Mouse (Mus musculus) liver, adult 2 months (tissue): Measurements from ENCODE around the gene Rer1. TPM values are rescaled to one million over a fixed set of nuclear protein-coding genes. Genes with fewer than 3 reads are reported as not detected.

ENCODE experiments used
- DNase-seq: peaks from one replicate; pipeline ENCODE4 v3.0.0-alpha.2; 2011; ENCODE audit warnings: low read depth, low spot score; ENCODE audit errors: extremely low read depth
- H3K27ac ChIP-seq: fragments of 200-500 bp; replicated peaks from 2 replicates; pipeline ENCODE4 v1.5.1; 2012; ENCODE audit warnings: low read depth, mild to moderate bottlenecking, control low read depth, inconsistent platforms, low read length; ENCODE audit not compliant: insufficient read depth
- H3K27me3 ChIP-seq: fragments of 200-500 bp; 2 replicates; pipeline ENCODE4 v1.6.1; 2012; ENCODE audit warnings: mild to moderate bottlenecking, moderate library complexity, low read length, inconsistent platforms; ENCODE audit not compliant: control insufficient read depth, insufficient read depth
- H3K36me3 ChIP-seq: fragments of 200-500 bp; 2 replicates; pipeline ENCODE4 v1.6.1; 2012; ENCODE audit warnings: low read length, inconsistent platforms; ENCODE audit not compliant: control insufficient read depth, insufficient read depth
- H3K4me1 ChIP-seq: fragments of 200-500 bp; 2 replicates; pipeline ENCODE4 v1.6.1; 2011; ENCODE audit warnings: low read length; ENCODE audit not compliant: control insufficient read depth, insufficient read depth
- H3K4me3 ChIP-seq: fragments of 200-500 bp; 2 replicates; pipeline ENCODE4 v1.5.1; 2011; ENCODE audit warnings: low read depth, mild to moderate bottlenecking, control low read depth, low read length, moderate library complexity; ENCODE audit not compliant: insufficient read depth
- H3K79me2 ChIP-seq: fragments of 200-500 bp; 2 replicates; pipeline ENCODE4 v1.6.1; 2012; ENCODE audit warnings: inconsistent platforms, mild to moderate bottlenecking, low read length, moderate library complexity; ENCODE audit not compliant: control insufficient read depth, insufficient read depth
- H3K9ac ChIP-seq: fragments of 200-500 bp; 2 replicates; pipeline ENCODE4 v1.6.1; 2012; ENCODE audit warnings: low read depth, mild to moderate bottlenecking, control low read depth, inconsistent platforms, low read length
- CTCF ChIP-seq: fragments of 200-500 bp; IDR thresholded peaks from 2 replicates; pipeline ENCODE4 v1.5.1; 2011; ENCODE audit warnings: low read depth, low read length, control low read depth
- POLR2A ChIP-seq: fragments of 200-500 bp; IDR thresholded peaks from 2 replicates; pipeline ENCODE4 v1.6.1; 2011; ENCODE audit warnings: low read length, control low read depth; ENCODE audit not compliant: insufficient read depth; ENCODE audit errors: extremely low read depth
- WGBS: fragments of 180-500 bp; shearing (Covaris S2); methylation state at CpG from one replicate; pipeline ENCODE4 v1.1.7; 2018; 5-methylcytosine and 5-hydroxymethylcytosine counted together
- polyA plus RNA-seq: library from polyadenylated mRNA; depleted of rRNA; stranded (reverse); fragments of >200 nt; gene quantifications from 2 replicates; pipeline ENCODE4 v1.2.3, GENCODE M21; 2012
- total RNA-seq: library from RNA; depleted of rRNA; stranded (reverse); fragments of >200 nt; gene quantifications from 2 replicates; pipeline ENCODE4 v1.2.3, GENCODE M21; 2014

Rer1 gene
- total and polyA plus RNA-seq, 2 experiments = 84.3 to 135 TPM

GRCm38 (mm10) chr4:155066834-155067522 is 19.2 kb downstream of the Rer1 start, which contains the start of gene Pex10:
Pex10 (plus strand) TSS chr4:155067016.
- peaks cover 11% of the 10 kb centered on the region for H3K4me1 ChIP-seq
- H3K9ac ChIP-seq = peak within 1 kb of the TSS; percentile 89
- H3K36me3 ChIP-seq = peaks cover 8% of the 10 kb centered on the region; the same call in 1 of the 2 replicates
- H3K79me2 ChIP-seq = 0 out of 2 replicates have a peak, but pooled peaks cover 4% of the 10 kb centered on the region
- WGBS = under 1% methylated on average over 48 of the region's 48 CpGs
- peak within 1 kb of the TSS; percentile 92 for H3K27ac ChIP-seq
- H3K27me3 ChIP-seq = no peaks in the 10 kb centered on the region
- DNase-seq = peak; percentile 89
- no peak for TF ChIP-seq CTCF
- peak; percentile 87 for TF ChIP-seq POLR2A
- peak within 1 kb of the TSS; percentile 78 for H3K4me3 ChIP-seq

GRCm38 (mm10) chr4:155065970-155066833 is 20.0 kb downstream of the Rer1 start:
- DNase-seq = peak; percentile 94

GRCm38 (mm10) chr4:155064474-155064873 is 21.7 kb downstream of the Rer1 start:
- H3K4me3 ChIP-seq = no peak overlapping the region
- H3K27ac ChIP-seq = no peak overlapping the region
- no peaks in the 10 kb centered on the region for H3K27me3 ChIP-seq
- DNase-seq = no peak
- WGBS = 85% methylated on average over 2 of the region's 2 CpGs
- peaks cover 11% of the 10 kb centered on the region for H3K4me1 ChIP-seq
- peak; percentile 17 for TF ChIP-seq CTCF
- no peak for TF ChIP-seq POLR2A
- no peaks in the 10 kb centered on the region for H3K36me3 ChIP-seq
- H3K9ac ChIP-seq = no peak overlapping the region
- H3K79me2 ChIP-seq = 0 out of 2 replicates have a peak, but pooled peaks cover 4% of the 10 kb centered on the region

More at GRCm38 (mm10) chr4:155065970-155066833, 20.0 kb downstream of the Rer1 start:
- TF ChIP-seq CTCF (peak; percentile 34; the same call in 1 of the 2 replicates), POLR2A (no peak)
- peak overlapping the region; percentile 64 for H3K9ac ChIP-seq
- H3K27ac ChIP-seq = peak overlapping the region; percentile 92
- 0 out of 2 replicates have a peak, but pooled peaks cover 4% of the 10 kb centered on the region for H3K79me2 ChIP-seq
- H3K27me3 ChIP-seq = no peaks in the 10 kb centered on the region
- H3K4me3 ChIP-seq = peak overlapping the region; percentile 45
- H3K4me1 ChIP-seq = peaks cover 11% of the 10 kb centered on the region
- H3K36me3 ChIP-seq = peaks cover 5% of the 10 kb centered on the region; the same call in 1 of the 2 replicates
- 3% methylated on average over 15 of the region's 15 CpGs for WGBS

GRCm38 (mm10) chr4:155063895-155064294 is 22.3 kb downstream of the Rer1 start:
- 83% methylated on average over 3 of the region's 3 CpGs for WGBS
- H3K9ac ChIP-seq = no peak overlapping the region
- H3K27ac ChIP-seq = no peak overlapping the region
- no peaks in the 10 kb centered on the region for H3K36me3 ChIP-seq
- H3K4me3 ChIP-seq = no peak overlapping the region
- H3K79me2 ChIP-seq = 0 out of 2 replicates have a peak, but pooled peaks cover 4% of the 10 kb centered on the region
- TF ChIP-seq POLR2A = no peak
- TF ChIP-seq CTCF = no peak
- H3K4me1 ChIP-seq = peaks cover 11% of the 10 kb centered on the region
- H3K27me3 ChIP-seq = no peaks in the 10 kb centered on the region
- no peak for DNase-seq

- H3K9ac ChIP-seq = no peak overlapping the region
- no peaks in the 10 kb centered on the region for H3K79me2 ChIP-seq
- H3K36me3 ChIP-seq = no peaks in the 10 kb centered on the region
- 52% methylated on average over 10 of the region's 10 CpGs for WGBS
- no peak overlapping the region for H3K27ac ChIP-seq
- no peak for DNase-seq
- H3K4me1 ChIP-seq = no peaks in the 10 kb centered on the region
- no peak for TF ChIP-seq POLR2A
- TF ChIP-seq CTCF = no peak
- H3K4me3 ChIP-seq = no peak overlapping the region
- no peaks in the 10 kb centered on the region for H3K27me3 ChIP-seq
Observed at GRCm38 (mm10) chr4:155058325-155058724, 27.9 kb downstream of the Rer1 start.
